Mouse (Mus musculus): ENCODE measurements around the gene Nucks1.
"Not testable (repeated sequence)": the region's sequence is repeated elsewhere in the genome, so short reads cannot be mapped to it uniquely, and the experiment has no call there.

The Nucks1 gene

DNA sequence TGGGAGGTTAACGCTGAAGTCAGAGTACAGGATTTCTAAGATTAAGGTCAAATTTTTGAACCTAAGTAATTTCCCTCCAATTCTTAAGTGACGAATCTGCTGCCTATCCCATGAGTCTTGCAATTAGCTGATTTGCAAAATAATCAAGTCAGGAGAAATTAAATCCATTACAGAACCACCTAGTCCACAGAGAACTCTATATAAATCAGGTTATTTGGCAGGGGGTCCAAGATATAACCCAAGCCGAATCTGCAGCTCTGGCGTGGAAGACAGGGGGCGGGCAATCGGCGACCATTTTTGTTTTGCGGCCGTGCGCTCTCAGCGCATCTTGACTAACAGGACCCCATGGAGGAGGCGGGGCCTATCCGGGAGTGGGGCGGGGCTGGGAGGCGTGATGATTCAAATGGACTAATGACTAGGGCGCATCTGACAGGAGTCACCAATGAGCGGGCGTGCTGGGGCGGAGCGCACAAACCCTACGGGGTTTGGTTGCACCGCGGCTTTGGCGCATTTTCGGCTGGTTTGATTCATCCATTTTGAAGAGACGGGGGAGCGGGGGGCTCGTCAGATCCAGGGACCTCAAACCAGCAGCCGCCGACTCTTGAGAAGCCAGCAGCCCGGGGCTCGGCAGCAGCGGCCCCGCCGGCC is at the start of gene Nucks1:
Gene Nucks1 (plus strand): TSS at position 534 of the 648 bp plus-strand sequence.
- peak; percentile 100 for DNase-seq (ENCODE audit: low spot score)

DNA sequence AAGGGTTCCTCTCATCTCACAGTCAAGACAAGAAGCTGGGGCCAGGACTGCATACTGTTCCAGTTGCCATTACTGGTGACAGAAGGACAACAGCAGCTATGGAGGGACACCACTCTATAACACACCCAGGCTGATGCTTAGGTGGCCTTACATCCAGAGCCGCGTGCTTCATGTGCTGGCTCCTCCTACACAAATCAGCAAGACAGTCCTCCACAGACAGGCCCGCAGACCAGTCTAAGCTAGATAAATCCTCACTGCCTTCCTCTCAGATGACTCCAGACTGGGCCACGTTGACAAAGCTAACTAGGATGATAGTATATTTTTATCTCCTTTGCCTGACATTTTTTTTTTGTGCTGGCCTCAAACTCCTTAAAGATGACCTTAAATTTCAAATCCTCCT is 48.5 kb upstream of the Nucks1 start:
- DNase-seq (ENCODE audit: low spot score), result no peak

DNA sequence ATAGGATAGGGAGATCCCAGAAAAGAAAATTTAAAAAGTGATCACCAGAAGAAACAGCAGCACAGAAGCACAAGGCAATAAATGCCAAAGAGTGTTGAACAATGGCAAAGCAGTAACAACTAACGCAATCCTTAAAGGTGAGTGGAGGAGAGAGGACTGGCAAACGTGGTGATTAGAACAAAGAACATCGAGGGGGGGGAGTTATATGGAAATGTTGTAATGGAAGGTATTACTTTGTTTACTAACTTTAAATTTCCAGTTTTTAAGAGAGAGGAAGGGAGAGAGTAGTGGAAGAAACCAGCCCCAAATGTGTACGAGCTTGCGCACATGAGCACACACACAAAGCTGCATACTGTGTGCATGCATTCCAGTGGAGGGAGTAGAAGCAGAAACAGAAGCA is 44.7 kb upstream of the Nucks1 start:
- no peak for DNase-seq (ENCODE audit: low spot score)

DNA sequence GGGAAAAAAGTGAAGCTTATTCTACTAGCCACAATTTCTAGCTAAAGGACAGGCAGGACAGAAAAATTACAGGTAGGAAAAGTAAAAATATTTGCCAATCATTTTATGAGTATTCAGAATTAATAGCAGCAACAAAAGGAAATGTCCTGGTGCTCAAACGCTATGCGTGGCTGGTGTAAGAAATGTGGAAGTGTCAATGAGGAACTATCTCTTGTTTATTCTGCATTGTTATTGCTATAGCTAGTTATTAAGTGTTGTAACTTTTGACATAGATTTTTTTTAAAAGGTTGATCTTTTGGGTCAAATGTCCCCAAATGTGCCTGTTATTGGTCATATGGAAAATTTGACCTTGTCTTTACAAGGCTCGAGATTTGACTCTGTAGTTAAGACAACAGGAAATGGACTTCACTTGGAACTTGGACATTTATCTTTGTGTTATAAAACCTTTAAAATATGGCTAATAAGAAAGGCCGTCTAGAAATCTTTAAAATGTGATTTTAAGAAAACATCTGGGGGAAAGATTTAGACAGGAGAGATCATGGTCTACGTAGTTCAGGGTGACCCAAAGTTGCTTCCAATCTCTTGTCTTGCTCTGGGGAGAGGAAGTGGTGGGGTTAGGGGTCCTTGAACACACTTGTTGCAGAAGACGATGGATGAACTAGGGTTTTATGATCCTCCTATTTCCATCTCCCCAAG is 43.9 kb upstream of the Nucks1 start:
- no peak for DNase-seq (ENCODE audit: low spot score)

DNA sequence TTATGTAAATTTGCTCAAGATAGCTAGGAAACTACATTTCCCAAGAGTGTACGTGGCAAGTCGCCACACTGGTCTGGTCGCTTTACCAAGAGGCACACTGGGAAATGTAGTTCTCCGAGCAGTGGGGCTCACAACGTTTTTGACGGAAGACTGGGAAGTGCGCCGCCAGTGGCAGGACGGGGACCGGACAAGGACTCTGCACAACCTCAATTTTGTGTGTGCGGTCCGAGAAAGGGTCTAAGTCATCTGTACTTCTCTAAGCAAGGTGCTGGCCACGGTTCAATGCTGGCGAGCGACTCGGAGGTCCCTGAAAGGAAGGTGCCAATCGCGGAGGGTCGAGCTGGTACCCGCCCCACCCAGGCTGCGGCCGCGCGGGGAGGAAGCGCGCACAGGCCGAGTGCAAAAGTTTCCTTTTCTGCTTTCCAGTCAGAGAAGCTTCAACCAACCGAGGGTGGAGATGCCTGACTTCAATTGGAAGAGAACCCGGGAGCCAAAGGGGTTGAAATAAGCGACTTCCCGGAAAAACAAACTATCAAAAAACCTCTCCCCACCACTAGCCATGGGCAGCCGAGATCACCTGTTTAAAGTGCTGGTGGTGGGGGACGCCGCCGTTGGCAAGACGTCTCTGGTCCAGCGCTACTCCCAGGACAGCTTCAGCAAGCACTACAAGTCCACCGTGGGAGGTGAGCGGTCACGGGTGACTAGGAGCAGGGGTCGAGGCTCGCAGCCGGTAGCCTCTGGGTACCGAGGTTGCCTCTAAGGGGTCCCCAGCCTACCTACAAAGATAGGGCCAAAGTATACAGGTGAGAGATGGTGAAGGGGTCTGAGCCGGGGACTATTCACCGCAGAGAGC is 43.0 kb upstream of the Nucks1 start, which contains the start of gene Rab29:
Gene Rab29 (plus strand): TSS at position 132 of the 853 bp plus-strand sequence.
- DNase-seq (ENCODE audit: low spot score), result peak; percentile 91

DNA sequence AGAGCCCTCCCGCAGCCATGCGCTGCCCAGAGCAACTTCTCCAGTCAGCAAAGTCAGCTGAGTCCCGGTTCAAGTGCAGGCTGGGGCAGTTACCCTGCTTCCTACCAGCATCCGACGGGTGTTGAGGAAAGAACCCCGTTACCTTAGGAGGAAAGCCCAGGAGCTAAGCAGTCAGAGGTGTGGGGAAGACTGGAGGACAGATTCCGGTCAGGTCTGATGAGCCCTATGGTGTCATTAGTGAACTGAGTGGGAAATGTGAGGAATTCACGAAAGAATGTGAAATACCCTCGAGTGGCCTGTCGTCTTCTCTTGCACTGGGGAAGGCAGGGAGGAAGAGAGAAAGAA is 42.4 kb upstream of the Nucks1 start:
- DNase-seq (ENCODE audit: low spot score), result no peak

DNA sequence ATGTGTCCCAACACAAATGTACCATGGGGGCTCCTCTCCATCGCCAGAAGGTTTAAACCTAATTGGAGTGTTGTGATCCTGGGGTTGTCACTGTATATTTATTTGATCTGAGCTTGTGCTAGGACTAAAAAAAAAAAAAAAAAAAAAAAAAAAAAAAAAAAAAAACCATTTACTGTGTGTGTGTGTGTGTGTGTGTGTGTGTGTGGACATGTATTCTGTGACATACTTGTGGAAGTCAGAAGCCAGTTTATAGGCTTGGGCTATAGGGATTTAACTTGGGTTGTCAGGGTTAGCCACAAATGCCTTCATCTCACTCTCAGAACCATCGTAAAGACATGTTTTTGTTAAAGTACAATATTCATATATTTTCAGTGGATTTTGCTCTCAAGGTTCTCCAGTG is 40.8 kb upstream of the Nucks1 start:
- DNase-seq (ENCODE audit: low spot score), result no peak

DNA sequence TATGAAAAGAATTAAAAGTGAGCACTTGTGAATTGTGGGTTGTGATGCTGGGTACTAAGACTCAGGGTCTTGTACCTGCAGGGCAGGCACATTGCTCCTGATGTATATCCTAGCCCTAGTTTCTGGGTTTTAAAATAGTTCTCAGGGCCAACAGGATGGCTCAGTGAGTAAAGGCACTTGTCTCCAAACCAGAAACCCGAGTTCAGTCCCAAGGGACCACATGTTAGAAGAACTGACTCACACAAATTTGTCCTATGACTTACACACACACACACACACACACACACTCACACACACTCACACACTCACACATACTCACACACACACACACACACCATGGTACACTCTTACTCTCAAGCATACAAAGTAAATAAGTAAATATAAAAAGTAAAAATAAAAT is 37.5 kb upstream of the Nucks1 start:
- no peak for DNase-seq (ENCODE audit: low spot score)

DNA sequence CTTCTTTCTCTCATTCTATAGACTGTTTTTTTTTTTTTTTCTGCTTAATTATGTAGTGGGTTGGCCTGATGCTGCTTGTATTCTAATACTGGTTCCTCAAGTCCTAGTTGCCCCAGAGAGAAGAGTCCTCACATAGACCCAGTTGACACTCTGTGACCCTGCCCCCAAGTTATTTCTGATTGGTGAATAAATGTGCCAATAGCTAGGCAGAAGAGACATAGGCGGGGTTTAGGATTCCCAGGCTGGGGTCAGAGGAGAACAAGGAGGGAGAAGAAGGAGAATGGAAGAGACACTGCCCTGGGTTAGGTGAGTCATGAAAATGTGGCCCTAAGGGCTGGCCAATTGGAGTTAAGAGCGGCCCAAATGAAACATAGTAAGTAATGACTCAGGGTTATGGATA is 30.5 kb upstream of the Nucks1 start:
- DNase-seq (ENCODE audit: low spot score), result no peak

DNA sequence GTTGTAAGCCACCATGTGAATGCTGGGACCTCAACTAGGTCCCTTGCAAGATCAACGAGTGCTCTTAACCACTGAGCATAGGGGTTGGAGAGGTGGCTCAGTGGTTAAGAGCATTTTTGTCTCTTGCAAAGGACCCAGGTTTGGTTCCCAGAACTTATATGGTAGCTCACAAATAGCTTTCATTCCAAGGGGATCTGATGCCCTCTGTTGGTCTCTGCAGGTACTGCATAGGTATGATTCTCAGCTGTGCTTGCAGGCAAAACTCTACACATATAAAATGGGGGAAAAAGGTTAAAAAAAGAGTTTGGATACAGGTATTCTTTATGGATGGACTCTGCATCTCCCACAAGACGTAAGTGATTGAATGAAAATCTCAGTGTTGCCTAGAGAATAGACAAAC is 27.5 kb upstream of the Nucks1 start:
- no peak for DNase-seq (ENCODE audit: low spot score)

DNA sequence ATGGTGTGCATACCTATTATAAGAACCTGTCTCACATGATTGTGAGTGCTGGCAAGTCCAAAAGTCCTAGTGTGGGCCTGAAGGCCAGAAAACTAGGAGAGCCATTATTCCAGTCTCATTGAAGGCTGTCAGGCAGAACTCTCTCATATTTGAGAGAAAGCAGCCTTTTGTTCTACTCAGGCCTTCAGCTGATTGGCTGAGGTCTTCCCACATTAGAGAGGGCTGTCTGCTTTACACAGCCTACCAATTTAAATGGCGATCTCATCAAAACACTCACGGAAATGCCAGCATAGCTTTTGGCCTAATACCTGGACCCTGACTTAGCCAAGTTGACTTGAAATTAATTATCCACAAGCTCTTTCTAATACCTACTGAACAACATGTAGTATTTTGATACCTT is 24.2 kb upstream of the Nucks1 start:
- no peak for DNase-seq (ENCODE audit: low spot score)

DNA sequence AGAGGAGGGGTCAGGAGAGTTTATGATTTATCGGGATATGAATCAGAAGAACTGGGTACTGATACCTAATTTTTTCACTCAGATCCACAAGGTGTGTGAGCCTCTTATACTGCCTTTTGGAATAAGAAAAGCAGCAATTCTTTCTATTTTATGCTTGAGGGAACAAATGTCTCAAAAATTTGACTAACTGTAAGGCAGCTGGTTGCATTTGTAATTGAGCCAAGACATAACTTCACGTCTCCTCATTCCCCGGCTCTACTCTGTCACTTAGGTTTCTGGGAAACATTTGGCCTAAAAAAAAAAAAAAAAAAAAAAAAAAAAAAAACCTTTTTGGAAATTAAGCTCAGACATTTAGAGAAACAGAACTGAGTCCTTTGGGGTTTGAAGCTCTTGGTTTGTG is 23.7 kb upstream of the Nucks1 start:
- no peak for DNase-seq (ENCODE audit: low spot score)

DNA sequence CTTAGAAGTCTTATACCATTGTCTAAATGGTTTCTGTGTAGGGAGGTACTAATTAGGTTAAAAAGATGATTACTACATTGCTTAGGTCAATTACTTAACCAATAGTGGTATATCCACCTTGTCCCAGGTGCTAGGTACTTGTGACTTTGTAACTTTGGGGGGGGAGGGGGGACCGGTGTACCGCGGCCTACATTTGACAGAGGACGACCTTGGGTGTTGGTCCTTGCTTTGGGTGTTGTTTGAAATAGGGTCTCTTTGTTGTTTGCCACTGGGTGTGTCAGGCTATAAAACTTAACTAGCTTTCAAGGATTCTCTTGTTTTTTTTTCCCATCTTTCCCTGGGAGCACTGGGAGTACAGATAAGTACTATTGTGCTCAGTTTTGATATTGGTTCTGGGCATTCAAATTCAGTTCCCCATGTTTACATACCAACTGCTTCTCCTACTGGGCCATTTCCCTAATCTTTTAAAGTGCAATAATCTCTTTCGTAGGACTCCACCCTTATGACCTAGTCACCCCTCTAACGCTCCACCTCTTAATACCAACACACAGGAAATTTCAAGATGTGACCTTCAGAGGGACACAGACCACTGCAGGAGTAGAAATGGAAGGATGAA is 20.2 kb upstream of the Nucks1 start:
- DNase-seq (ENCODE audit: low spot score), result no peak

DNA sequence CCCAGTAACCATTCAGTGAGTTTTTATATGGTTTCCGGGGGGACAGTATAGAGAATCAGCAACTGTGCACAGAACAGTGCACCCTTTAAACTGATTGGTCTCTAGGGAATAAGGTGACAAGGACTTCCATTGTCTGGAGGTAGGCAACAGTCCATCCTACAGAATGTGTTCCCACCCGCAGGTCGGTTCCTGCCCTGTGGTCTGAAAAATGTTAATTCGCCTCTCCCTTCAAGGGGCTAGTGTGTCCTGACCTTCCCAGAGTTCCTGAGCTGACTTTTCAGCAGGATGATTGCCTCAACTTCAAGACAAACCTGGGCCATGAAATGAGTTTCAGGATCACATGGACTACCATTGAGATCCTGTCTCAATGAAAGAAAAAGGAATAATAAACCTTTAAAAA is 18.9 kb upstream of the Nucks1 start:
- no peak for DNase-seq (ENCODE audit: low spot score)

DNA sequence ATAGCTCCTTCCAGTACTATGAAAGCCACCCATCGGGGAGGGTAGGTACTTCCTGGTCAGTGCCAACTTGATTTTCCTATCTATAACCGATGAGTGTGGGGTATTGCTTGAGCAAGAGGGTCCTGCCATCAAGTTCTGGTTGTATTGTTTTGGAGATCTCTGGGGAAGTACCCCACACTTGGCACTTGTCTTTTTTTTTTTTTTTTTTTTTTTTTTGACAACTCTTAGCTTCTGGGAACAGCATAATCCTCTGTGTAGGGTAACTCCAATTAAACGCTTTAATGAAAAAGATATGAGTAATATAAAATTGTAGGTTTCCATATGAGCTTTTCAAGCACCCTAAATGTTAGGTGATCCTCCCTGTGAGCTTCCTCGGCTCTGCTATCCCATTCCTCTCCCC is 7.7 kb upstream of the Nucks1 start:
- DNase-seq (ENCODE audit: low spot score), result no peak

DNA sequence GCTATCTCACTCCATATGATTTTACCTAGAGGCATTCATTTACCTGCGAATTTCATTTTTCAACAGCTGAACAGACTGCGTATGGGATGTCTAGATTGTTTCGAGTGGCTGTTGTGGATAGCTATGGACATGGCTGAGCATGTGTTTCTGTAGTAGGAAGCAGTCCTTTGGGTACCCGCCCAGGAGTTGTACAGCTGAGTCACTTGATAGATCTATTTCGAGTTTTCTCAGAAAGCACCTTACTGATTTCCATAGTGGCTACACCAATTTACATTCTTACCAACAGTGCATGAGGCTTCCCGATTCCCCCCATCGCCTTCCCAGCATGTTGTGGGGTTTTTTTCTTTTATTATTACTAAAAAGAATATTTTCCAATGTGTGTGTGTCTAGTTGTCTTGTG is 7.1 kb upstream of the Nucks1 start:
- DNase-seq (ENCODE audit: low spot score), result no peak

DNA sequence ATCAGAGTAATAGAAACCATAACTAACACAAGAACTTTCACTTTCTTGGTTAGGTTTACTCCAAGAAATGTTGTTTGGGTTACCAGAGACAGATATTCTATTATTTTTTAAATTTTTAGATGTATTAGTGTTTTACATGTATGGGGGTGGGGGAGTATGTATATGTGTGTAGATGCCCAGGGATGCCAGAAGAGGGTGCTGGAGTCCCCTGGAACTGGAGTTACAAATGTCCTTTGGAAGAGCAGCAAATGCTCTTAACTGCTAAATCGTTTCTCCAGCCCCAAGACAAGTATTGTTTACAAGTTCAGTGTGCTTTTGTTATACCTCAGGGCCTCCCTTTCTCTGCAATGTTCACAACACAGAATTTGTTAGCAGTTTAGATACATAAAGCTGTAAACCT is 4.8 kb upstream of the Nucks1 start:
- DNase-seq (ENCODE audit: low spot score), result no peak

DNA sequence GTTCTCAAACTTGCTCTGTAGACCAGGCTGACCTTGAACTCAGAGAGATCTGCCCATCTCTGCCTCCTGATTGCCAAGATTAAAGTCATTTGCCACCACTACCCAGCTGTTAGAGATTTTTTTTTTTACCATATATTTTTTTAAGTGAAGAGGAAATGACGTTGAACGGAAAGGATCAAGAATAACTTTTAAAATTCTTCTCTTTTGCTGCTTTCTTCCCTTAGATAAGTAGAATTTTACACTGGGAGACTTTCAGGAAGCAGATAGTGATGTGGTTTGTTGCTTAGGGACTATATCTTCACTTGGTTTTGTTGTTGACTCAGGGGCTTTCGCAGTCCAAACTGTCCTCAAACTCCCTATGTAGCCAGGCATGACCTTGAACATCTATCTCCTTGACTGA is 1.9 kb upstream of the Nucks1 start:
- DNase-seq (ENCODE audit: low spot score), result no peak

DNA sequence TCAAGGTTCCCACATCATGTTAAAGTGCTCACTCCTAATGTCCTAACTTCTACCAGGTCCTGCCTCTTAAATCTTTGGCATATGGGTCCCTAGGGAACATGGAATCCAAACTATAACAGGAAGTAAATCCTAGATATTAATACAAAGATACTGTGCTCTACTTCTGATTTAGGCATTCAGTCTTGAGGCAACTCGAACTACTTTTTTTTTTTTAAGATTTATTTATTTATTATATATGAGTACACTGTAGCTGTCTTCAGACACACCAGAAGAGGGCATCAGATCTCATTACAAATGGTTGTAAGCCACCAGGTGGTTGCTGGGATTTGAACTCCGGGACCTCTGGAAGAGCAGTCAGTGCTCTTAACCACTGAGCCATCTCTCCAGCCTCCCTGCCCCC is 1.1 kb upstream of the Nucks1 start:
- DNase-seq (ENCODE audit: low spot score), result not testable (repeated sequence)

DNA sequence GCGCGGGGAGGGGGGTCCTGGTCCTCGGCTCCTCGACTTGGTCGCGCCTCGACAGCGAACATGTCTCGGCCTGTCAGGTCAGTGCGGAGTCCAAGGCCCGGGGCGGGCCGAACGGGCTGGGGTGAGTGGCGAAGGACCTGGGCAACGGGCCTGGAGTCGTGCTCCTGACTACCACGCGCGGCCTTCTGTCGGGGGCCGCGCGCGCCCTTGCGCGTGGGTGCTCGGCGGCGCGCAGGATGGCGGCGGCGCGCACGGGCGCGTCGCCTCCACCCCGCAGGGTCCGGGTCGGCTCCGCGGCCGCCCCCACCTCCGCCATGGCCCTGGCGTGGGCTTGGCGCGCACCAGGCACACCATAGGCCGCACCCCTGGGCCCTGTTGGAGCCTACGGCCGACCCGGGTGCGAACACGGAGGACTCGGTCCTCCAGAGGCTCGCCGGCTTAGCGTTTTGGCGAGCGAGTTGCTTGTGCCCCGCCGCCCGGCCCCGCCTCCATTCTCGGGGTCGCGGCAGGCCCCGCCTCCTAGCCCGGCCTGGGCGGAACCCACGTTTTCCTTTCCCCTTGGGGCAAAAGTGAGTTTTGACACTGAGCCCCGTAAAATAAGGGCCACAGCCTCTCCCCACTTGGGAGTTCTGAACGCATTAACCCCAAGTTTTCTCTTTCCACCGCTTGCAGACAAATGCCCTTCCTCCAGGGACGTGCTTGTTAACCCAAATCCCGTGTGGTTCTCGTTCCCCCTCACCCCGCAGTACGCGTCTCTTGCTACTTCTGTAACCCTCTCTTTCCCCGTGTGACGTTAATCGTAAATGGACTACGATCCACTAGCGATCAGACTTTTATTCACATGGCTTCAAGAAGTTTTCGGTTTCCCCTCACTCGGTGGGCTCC is 582 bp downstream of the Nucks1 start:
- peak; percentile 84 for DNase-seq (ENCODE audit: low spot score)

DNA sequence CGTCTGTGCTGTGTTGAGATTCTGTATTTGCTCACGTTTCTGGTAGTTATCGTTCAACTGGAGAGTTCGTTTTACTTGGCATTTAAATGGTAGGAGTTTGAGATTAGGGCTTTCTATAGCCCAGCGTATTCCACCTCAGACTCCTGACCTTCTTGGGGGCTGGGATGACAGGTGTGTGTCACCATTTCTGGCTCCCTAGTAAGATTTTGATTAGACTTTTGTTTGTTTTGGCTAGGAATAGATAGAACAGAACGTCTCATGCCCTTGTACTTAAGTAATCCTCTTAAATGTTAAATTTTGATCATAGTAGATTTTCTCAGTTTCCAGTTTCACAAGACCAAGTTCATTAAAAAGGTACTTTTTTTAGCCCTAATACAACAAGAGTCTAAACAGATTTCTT is 7.3 kb downstream of the Nucks1 start:
- DNase-seq (ENCODE audit: low spot score), result no peak

DNA sequence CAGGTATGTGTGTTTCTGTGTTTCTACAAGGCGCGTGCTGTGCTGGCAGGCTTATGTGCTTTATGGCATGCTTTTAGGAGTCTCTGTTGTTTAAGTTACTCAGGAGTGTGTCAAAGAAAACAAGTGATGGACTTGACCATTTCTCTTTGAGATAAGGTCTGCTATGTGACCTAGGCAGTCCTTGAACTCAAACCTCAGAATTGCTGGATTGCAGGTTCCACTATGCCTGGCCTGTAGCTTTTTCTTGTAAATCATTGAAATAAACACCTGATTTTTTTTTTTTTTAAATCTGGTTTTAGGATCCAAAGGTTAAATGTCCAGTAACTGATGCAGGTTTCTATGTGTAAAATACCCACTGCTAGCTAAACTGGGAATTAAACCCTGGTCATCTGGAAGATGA is 8.7 kb downstream of the Nucks1 start:
- no peak for DNase-seq (ENCODE audit: low spot score)
